Mouse (Mus musculus): ENCODE data around the gene Col19a1. TPM values are rescaled to one million over a fixed set of nuclear protein-coding genes. Genes with fewer than 3 reads are reported as not detected.

Col19a1 gene
- total RNA-seq, 2 experiments from 2014 or later, result 0.06 TPM; not detected in 1

- DNase-seq, result no peak
- intact Hi-C loops (cut with DNase I), result no loop called here
Measured at GRCm38 (mm10) chr1:24236330-24236729, 350.9 kb downstream of the Col19a1 start.

DNA sequence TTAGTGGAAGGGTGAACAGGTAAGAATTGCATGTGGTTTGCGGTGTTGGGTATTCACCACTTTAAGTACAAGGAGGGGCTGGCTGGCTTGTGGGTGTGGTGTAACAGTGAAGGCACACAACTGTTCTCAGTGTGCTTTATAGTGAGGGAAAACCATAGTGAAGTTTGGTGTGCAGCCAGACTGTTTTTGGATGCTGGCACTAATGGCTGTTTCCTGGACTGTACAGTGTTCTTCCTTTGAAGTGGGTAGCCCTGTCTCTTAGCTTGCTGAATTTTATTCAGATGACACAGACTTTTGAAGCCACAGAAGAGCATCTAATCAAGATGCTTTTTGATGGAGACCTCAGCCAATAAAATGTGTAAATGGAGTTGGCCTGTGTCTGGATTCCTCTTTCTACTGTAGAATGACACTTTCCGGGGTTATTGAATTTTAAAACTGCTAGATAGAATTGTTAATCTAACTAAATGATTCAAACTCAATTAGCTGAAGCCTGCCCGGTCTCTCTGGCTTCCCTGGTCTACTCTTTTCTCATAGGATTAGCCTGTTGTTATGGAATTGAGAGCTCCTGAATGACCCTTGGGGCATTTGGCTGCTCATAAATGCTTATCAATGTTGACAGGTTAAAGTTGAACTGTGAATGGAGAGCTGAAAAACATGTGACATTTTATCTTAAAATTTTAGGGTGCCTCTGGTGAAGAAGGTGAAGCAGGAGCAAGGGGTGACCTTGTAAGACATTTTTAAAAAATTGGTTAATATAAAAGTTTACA, 355.6 kb downstream of the Col19a1 start:
- DNase-seq, result no peak
- intact Hi-C loops (cut with DNase I), result no loop called here

GRCm38 (mm10) chr1:24230428-24230827, 356.8 kb downstream of the Col19a1 start:
- intact Hi-C loops (cut with DNase I), result no loop called here
- no peak for DNase-seq

- intact Hi-C loops (cut with DNase I), result no loop called here
- no peak for DNase-seq
Measured at GRCm38 (mm10) chr1:24229552-24229951, 357.7 kb downstream of the Col19a1 start.

- intact Hi-C loops (cut with DNase I), result no loop called here
- no peak for DNase-seq
Measured at GRCm38 (mm10) chr1:24226941-24227711, 360.1 kb downstream of the Col19a1 start.

GRCm38 (mm10) chr1:24225825-24226526, 361.3 kb downstream of the Col19a1 start:
- DNase-seq, result no peak
- intact Hi-C loops (cut with DNase I), result no loop called here

- DNase-seq, result no peak
- intact Hi-C loops (cut with DNase I), result no loop called here
Measured at GRCm38 (mm10) chr1:24222981-24223612, 364.2 kb downstream of the Col19a1 start.

GRCm38 (mm10) chr1:24222231-24222630, 365.0 kb downstream of the Col19a1 start:
- intact Hi-C loops (cut with DNase I), result no loop called here
- no peak for DNase-seq

DNA sequence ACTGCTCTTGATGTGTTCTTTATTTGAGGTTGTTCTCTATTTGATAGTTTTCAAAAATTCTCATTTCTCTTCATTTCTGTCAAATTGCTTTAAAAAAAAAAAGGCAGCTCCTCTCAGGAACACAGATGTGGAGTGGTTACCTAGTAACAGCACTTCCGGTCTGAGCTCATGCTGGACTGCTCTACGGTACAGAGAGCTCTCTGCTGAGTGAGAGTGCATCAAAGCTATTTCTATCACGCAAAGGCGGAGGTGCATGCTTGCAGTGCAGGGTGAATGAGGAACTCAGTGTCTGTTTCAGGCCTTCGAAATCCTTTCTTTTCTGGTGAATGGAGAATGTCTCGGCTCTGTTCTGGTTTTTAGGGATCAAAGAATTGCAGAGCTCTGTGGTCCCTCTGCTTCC, 368.2 kb downstream of the Col19a1 start:
- DNase-seq, result no peak
- intact Hi-C loops (cut with DNase I), result no loop called here

Other genes starting within 250 kb of the Col19a1 start
- 10 to 100 TPM; 42.5 to 47.1 TPM for gene Lmbrd1, start 91.2 kb upstream of the Col19a1 start, total RNA-seq (2021)